Mouse (Mus musculus) liver, adult 2 months (tissue): Measurements from ENCODE around the gene Rps26.

Source experiments
- CTCF ChIP-seq: fragments of 200-500 bp; IDR thresholded peaks from 2 replicates; pipeline ENCODE4 v1.5.1; 2011; ENCODE audit warnings: low read depth, low read length, control low read depth
- POLR2A ChIP-seq: fragments of 200-500 bp; IDR thresholded peaks from 2 replicates; pipeline ENCODE4 v1.6.1; 2011; ENCODE audit warnings: low read length, control low read depth; ENCODE audit not compliant: insufficient read depth; ENCODE audit errors: extremely low read depth

- TF ChIP-seq POLR2A (no peak), CTCF (no peak)
These were observed 38.4 kb downstream of the Rps26 start for GRCm38 (mm10) chr10:128588136-128588535.
